Mouse (Mus musculus) MEL (cell line): ENCODE data around the gene Hes1. TPM values are rescaled to one million over a fixed set of nuclear protein-coding genes. Genes with fewer than 3 reads are reported as not detected.
A peak's percentile ranks its signal among the peaks of the same experiment; 100 is the strongest.

Experiments used
- DNase-seq: peaks from one replicate; pipeline ENCODE4 v3.0.0; 2011; ENCODE audit warnings: low read depth, low spot score
- H3K27ac ChIP-seq: 2 replicates; pipeline ENCODE4 v1.5.1; 2012; ENCODE audit warnings: low read depth, mild to moderate bottlenecking, control low read depth, low read length, moderate library complexity; ENCODE audit not compliant: control insufficient read depth
- H3K27me3 ChIP-seq, 2 experiments: fragments of 150-350 bp in 1 of 2; sonication (generic) in 1 of 2; 2 replicates each; pipeline ENCODE4 v1.6.1; 2012; ENCODE audit warnings: low read length in 2 of 2, mild to moderate bottlenecking in 2 of 2, improper control_type of control experiment in 1 of 2, moderate library complexity in 1 of 2; ENCODE audit not compliant: insufficient read depth in 2 of 2, control insufficient read depth in 1 of 2
- H3K36me3 ChIP-seq, 2 experiments: 2 replicates each; pipeline ENCODE4 v1.6.1; 2012 to 2014; ENCODE audit warnings: low read length in 2 of 2, improper control_type of control experiment in 1 of 2, inconsistent platforms in 1 of 2, mild to moderate bottlenecking in 1 of 2; ENCODE audit not compliant: insufficient read depth in 2 of 2, control insufficient read depth in 1 of 2
- H3K4me1 ChIP-seq, 2 experiments: fragments of 150-350 bp in 1 of 2; sonication (generic) in 1 of 2; 2 replicates each; pipeline ENCODE4 v1.6.1; 2012; ENCODE audit warnings: low read length in 2 of 2, improper control_type of control experiment in 1 of 2, mild to moderate bottlenecking in 1 of 2; ENCODE audit not compliant: insufficient read depth in 2 of 2, control insufficient read depth in 1 of 2
- H3K4me3 ChIP-seq, 2 experiments: fragments of 150-350 bp in 1 of 2; sonication (generic) in 1 of 2; 2 replicates each; pipeline ENCODE4 v1.5.1; 2012; ENCODE audit warnings: low read depth in 2 of 2, low read length in 2 of 2, mild to moderate bottlenecking in 2 of 2, moderate library complexity in 2 of 2, control low read depth in 1 of 2, improper control_type of control experiment in 1 of 2; ENCODE audit not compliant: control insufficient read depth in 1 of 2, insufficient read depth in 1 of 2
- H3K79me2 ChIP-seq: 2 replicates; pipeline ENCODE4 v1.6.1; 2012; ENCODE audit warnings: mild to moderate bottlenecking, low read length, moderate library complexity; ENCODE audit not compliant: control insufficient read depth, poor library complexity, insufficient read depth
- H3K9ac ChIP-seq: 2 replicates; pipeline ENCODE4 v1.6.1; 2012; ENCODE audit warnings: low read depth, mild to moderate bottlenecking, control low read depth, low read length, moderate library complexity; ENCODE audit not compliant: control insufficient read depth, poor library complexity, severe bottlenecking
- H3K9me3 ChIP-seq: fragments of 150-350 bp; sonication (generic); replicated peaks from 2 replicates; pipeline ENCODE4 v1.6.1; 2012; ENCODE audit warnings: mild to moderate bottlenecking, low read length, improper control_type of control experiment, moderate library complexity; ENCODE audit not compliant: insufficient read depth
- CHD1 ChIP-seq: IDR thresholded peaks from 2 replicates; pipeline ENCODE4 v1.6.1; 2012; ENCODE audit warnings: low read depth, mild to moderate bottlenecking, inconsistent platforms, low read length, improper control_type of control experiment
- CTCF ChIP-seq, 3 experiments: IDR thresholded peaks in 2 of 3; conservative IDR thresholded peaks in 1 of 3; 2 replicates each; pipeline ENCODE4 v1.5.1; 2011 to 2012; ENCODE audit warnings: low read length in 3 of 3, low read depth in 2 of 3, mild to moderate bottlenecking in 2 of 3, improper control_type of control experiment in 1 of 3, inconsistent platforms in 1 of 3, mixed read lengths in 1 of 3, moderate library complexity in 1 of 3; ENCODE audit not compliant: control insufficient read depth in 1 of 3, insufficient read depth in 1 of 3, poor library complexity in 1 of 3, severe bottlenecking in 1 of 3
- E2F4 ChIP-seq: IDR thresholded peaks from 2 replicates; pipeline ENCODE4 v1.6.1; 2011; ENCODE audit warnings: low read depth, low read length, improper control_type of control experiment, borderline replicate concordance
- EP300 ChIP-seq, 2 experiments: IDR thresholded peaks; 2 replicates each; pipeline ENCODE4 v1.6.1; 2011; ENCODE audit warnings: improper control_type of control experiment in 2 of 2, low read length in 2 of 2, low read depth in 1 of 2, mild to moderate bottlenecking in 1 of 2
- ETS1 ChIP-seq: IDR thresholded peaks from 2 replicates; pipeline ENCODE4 v1.6.1; 2012; ENCODE audit warnings: low read depth, mild to moderate bottlenecking, inconsistent platforms, low read length, improper control_type of control experiment, moderate library complexity
- JUND ChIP-seq: IDR thresholded peaks from 2 replicates; pipeline ENCODE4 v1.6.1; 2011; ENCODE audit warnings: low read depth, mild to moderate bottlenecking, improper control_type of control experiment, low read length
- KAT2A ChIP-seq: conservative IDR thresholded peaks from 2 replicates; pipeline ENCODE4 v1.6.1; 2012; ENCODE audit warnings: low read depth, low read length, improper control_type of control experiment, inconsistent platforms
- MAZ ChIP-seq: IDR thresholded peaks from 2 replicates; pipeline ENCODE4 v1.6.1; 2012; ENCODE audit warnings: low read depth, mild to moderate bottlenecking, inconsistent platforms, low read length, improper control_type of control experiment
- MEF2A ChIP-seq: IDR thresholded peaks from 2 replicates; pipeline ENCODE4 v1.6.1; 2014; ENCODE audit warnings: low read depth, mild to moderate bottlenecking, inconsistent platforms, low read length, improper control_type of control experiment; ENCODE audit not compliant: poor library complexity, insufficient replicate concordance, severe bottlenecking; ENCODE audit errors: extremely low read depth
- MYB ChIP-seq: IDR thresholded peaks from 2 replicates; pipeline ENCODE4 v1.6.1; 2011; ENCODE audit warnings: mild to moderate bottlenecking, low read depth, low read length, improper control_type of control experiment
- MYC ChIP-seq: IDR thresholded peaks from 2 replicates; pipeline ENCODE4 v1.6.1; 2011; ENCODE audit warnings: low read depth, mild to moderate bottlenecking, low read length, improper control_type of control experiment, moderate library complexity
- POLR2A ChIP-seq, 2 experiments: IDR thresholded peaks; 2 replicates each; pipeline ENCODE4 v1.6.1; 2011 to 2012; ENCODE audit warnings: low read length in 2 of 2, mild to moderate bottlenecking in 2 of 2, control low read depth in 1 of 2, improper control_type of control experiment in 1 of 2, low read depth in 1 of 2, moderate library complexity in 1 of 2; ENCODE audit not compliant: control insufficient read depth in 1 of 2, insufficient read depth in 1 of 2, poor library complexity in 1 of 2
- RAD21 ChIP-seq: IDR thresholded peaks from 2 replicates; pipeline ENCODE4 v1.6.1; 2011; ENCODE audit warnings: mild to moderate bottlenecking, low read depth, low read length, improper control_type of control experiment
- SIN3A ChIP-seq: IDR thresholded peaks from 2 replicates; pipeline ENCODE4 v1.6.1; 2012; ENCODE audit warnings: low read length, improper control_type of control experiment, inconsistent platforms
- TAL1 ChIP-seq: IDR thresholded peaks from 2 replicates; pipeline ENCODE4 v1.6.1; 2012; ENCODE audit warnings: mild to moderate bottlenecking, inconsistent platforms, low read length, moderate library complexity, mixed read lengths
- TBP ChIP-seq: IDR thresholded peaks from 2 replicates; pipeline ENCODE4 v1.8.0; 2011; ENCODE audit warnings: low read depth, low read length, improper control_type of control experiment
- UBTF ChIP-seq: IDR thresholded peaks from 2 replicates; pipeline ENCODE4 v1.6.1; 2012; ENCODE audit warnings: low read depth, mild to moderate bottlenecking, inconsistent platforms, low read length, improper control_type of control experiment, moderate library complexity, borderline replicate concordance; ENCODE audit not compliant: insufficient read depth
- USF1 ChIP-seq: IDR thresholded peaks from 2 replicates; pipeline ENCODE4 v1.6.1; 2014; ENCODE audit warnings: low read depth, mild to moderate bottlenecking, inconsistent platforms, low read length, improper control_type of control experiment, moderate library complexity
- USF2 ChIP-seq, 2 experiments: IDR thresholded peaks; 2 replicates each; pipeline ENCODE4 v1.6.1; 2011 to 2012; ENCODE audit warnings: improper control_type of control experiment in 2 of 2, low read length in 2 of 2, borderline replicate concordance in 1 of 2, inconsistent platforms in 1 of 2, low read depth in 1 of 2, mild to moderate bottlenecking in 1 of 2; ENCODE audit not compliant: insufficient read depth in 1 of 2
- ZKSCAN1 ChIP-seq: IDR thresholded peaks from 2 replicates; pipeline ENCODE4 v1.6.1; 2012; ENCODE audit warnings: low read depth, mild to moderate bottlenecking, inconsistent platforms, low read length, improper control_type of control experiment, moderate library complexity
- ZMIZ1 ChIP-seq: IDR thresholded peaks from 2 replicates; pipeline ENCODE4 v1.6.1; 2012; ENCODE audit warnings: low read depth, mild to moderate bottlenecking, inconsistent platforms, low read length, improper control_type of control experiment, moderate library complexity
- polyA plus RNA-seq, 2 experiments: library from polyadenylated mRNA; stranded (reverse) in 1 of 2; unstranded in 1 of 2; fragments of >175 nt in 1 of 2; fragments of >200 nt in 1 of 2; gene quantifications; 2 replicates each; pipeline versions ENCODE4 v1.2.1 to v1.2.4; 2012; ENCODE audit warnings: low replicate concordance in 2 of 2, low read depth in 1 of 2; ENCODE audit not compliant: insufficient read length in 2 of 2, insufficient read depth in 1 of 2, missing spikeins in 1 of 2
- total RNA-seq: library from RNA; depleted of rRNA; stranded (reverse); fragments of 300-350 nt; gene quantifications from 2 replicates; pipeline ENCODE4 v1.2.3, GENCODE M21; 2012

Hes1 gene
- total and polyA plus RNA-seq, 3 experiments: 2.3 to 3.0 TPM; not detected in 1

GRCm38 (mm10) chr16:30065077-30065476 is 893 bp downstream of the Hes1 start (continued):
- no peak for TF ChIP-seq KAT2A
- TF ChIP-seq CTCF (IDR thresholded peaks at IDR 0.05 in 2 of 3, conservative IDR thresholded peaks at IDR 0.05 in 1 of 3; ENCODE audit: control insufficient read depth in 1 of 3, insufficient read depth in 1 of 3, low read depth in 2 of 3, low read length in 3 of 3, poor library complexity in 1 of 3, severe bottlenecking in 1 of 3): no peak

GRCm38 (mm10) chr16:30065537-30066183 is 1.5 kb downstream of the Hes1 start:
- peak; percentile 42 for DNase-seq
- Histone ChIP-seq H3K4me1 (peaks cover 0 to 23% of the 10 kb centered on the region in 2 experiments; a peak in 3 of 4 replicates), H3K9me3 (no peaks in the 10 kb centered on the region), H3K79me2 (peaks cover 7% of the 10 kb centered on the region), H3K4me3 (peak overlapping the region; percentile 25 to 64; a peak in 2 of 4 replicates), H3K9ac (peak overlapping the region; percentile 61), H3K27me3 (peaks cover 28 to 58% of the 10 kb centered on the region in 2 experiments), H3K36me3 (peaks cover 0 to 17% of the 10 kb centered on the region in 2 experiments; a peak in 2 of 4 replicates), H3K27ac (no peak overlapping the region)
- TF ChIP-seq MYB (no peak), ETS1 (no peak), MEF2A (no peak), CTCF (IDR thresholded peaks at IDR 0.05 in 2 of 3, conservative IDR thresholded peaks at IDR 0.05 in 1 of 3; ENCODE audit: control insufficient read depth in 1 of 3, insufficient read depth in 1 of 3, low read depth in 2 of 3, low read length in 3 of 3, poor library complexity in 1 of 3, severe bottlenecking in 1 of 3) (no peak), ZMIZ1 (no peak), MYC (no peak), UBTF (no peak), JUND (no peak), CHD1 (no peak), ZKSCAN1 (no peak), USF2 (IDR thresholded peaks at IDR 0.05; ENCODE audit: borderline replicate concordance in 1 of 2, insufficient read depth in 1 of 2, low read depth in 1 of 2, low read length in 2 of 2) (no peak), TAL1 (no peak), MAZ (no peak), TBP (no peak), POLR2A (IDR thresholded peaks at IDR 0.05; ENCODE audit: control insufficient read depth in 1 of 2, insufficient read depth in 1 of 2, low read depth in 1 of 2, low read length in 2 of 2, poor library complexity in 1 of 2) (no peak), E2F4 (no peak), RAD21 (no peak), SIN3A (no peak), EP300 (IDR thresholded peaks at IDR 0.05; ENCODE audit: low read depth in 1 of 2, low read length in 2 of 2) (no peak), USF1 (no peak)
